Mouse (Mus musculus): ENCODE measurements around the gene Muc15.

- TF ChIP-seq POLR2A (IDR thresholded peaks at IDR 0.05; ENCODE audit: extremely low read depth, insufficient read depth, low read length) (no peak), CTCF (IDR thresholded peaks at IDR 0.05; ENCODE audit: low read depth, low read length) (no peak)
These were observed 38.3 kb downstream of the Muc15 start for GRCm38 (mm10) chr2:110759434-110759833.

All from liver, adult 2 months (tissue).